Mouse (Mus musculus) urinary bladder, adult 18-20 months (tissue): ENCODE data around the gene Pfkfb4.

Experiments
- DNase-seq, 2 experiments: peaks; one replicate each; pipeline ENCODE4 v3.0.0; 2022; ENCODE audit warnings: low spot score in 2 of 2, mixed read lengths in 2 of 2

Pfkfb4 gene

DNA sequence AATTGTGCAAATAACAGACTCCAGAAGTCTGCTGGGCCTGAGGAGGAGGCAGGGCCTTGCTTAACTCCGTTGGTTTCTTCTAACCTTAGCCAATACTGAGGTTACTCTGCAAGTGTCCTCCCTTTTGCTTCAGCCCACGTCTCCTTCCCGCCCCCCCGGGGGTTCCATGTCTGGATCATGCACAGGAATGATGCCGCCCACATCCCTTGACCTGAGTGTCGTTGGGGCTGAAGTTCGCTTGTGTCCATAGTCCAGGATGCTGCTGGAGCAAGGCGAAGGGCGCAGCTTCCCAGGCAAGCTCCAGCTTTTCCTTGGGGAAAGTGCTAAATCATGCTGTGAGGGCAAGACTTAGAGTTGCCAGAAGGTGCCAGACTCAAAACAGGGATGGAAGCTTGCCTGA lies 4.8 kb downstream of the Pfkfb4 start:
- no peak for DNase-seq

DNA sequence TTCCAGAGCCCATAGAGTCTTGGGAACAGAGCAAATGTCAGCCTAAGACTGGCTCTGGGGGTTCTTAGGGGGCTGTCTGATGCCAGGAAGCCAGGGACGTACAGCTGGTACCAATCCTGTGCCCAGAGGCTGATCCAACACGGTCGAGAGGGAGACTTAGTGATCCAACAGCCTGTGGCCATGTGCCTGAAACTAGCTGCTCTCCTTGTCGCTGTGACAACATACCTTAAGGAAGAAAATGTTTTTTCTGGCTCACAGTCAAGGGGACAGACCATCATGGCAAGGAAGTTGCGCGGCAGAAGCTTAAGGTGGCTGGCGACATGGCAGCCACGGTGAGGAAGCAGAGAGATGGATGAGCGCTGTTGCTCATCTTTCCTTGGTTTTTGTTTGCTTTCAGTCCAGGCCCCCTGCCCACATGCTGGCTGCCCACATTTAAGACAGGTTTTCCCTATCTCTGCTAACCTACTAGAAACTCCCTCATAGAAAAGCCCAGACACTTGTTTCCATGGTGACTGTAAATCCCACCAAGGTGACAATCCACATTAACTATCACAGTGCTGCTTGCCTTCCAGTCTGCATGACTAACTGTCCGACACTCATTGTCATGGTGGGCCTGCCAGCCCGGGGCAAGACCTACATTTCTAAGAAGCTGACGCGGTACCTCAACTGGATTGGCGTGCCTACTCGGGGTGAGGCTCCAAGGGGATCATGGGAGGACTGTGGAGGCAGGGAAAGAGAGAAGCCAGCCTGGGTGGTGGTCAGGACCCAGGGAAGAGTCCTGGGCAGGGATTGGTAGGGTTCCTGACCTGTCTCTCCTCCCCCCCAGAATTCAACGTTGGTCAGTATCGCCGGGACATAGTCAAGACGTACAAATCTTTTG lies 6.9 kb downstream of the Pfkfb4 start:
- DNase-seq: no peak

DNA sequence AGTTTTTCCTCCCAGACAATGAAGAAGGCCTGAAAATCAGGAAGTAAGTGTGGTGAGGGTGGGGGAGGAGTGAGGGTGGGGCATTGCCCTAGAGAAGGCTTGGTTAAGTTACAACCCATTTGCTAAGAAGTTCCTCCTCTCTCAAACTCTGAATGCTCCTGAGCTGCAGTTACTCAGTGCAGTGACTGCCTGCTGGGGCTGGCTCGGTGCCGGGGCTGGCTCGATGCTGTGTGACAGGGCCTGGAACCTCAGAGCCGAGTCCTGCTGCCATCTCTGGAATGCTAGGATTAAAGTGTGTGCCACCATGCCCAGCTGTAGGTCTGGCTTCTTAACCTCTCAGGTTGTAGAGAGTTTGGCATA lies 7.6 kb downstream of the Pfkfb4 start:
- DNase-seq: no peak

DNA sequence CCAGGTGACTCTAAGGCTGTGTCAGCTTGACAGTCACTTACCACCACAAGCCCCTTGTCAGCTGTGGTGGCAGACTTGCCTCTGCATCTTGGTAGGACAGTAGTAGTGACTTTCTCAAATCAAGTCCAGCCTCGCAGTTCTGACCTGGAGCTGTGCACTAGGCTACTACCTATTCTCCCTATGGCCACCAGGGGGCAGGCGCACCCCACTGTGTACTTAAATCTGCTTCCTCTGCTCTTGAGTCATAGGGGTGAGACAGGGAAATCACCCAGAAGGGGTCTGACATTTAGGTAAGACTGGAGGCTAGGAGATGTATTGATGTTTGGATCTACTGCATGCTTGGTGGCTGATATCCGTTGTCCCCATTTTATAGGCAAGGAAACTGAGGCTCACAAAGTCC lies 9.1 kb downstream of the Pfkfb4 start:
- DNase-seq: peak in 1 of 2 experiments; percentile 46

DNA sequence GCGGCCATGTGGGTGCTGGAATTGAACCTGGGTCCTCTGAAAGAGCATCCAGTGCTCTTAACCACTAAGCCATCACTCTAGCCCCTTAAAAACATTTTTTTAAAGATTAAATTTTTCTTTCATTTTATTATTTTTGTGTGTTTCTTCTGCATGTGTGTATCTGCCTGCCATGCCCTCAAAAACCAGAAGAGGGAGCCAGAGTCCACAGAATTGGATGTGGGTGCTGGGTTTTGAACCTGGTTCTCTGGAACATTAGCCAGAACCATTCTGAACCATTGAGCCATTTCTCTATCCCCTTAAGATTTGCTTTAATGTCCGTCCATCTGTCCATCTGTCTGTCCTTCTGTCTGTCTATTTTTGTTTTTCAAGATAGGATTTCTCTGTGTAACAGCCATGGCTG lies 11.6 kb downstream of the Pfkfb4 start:
- DNase-seq: no peak

DNA sequence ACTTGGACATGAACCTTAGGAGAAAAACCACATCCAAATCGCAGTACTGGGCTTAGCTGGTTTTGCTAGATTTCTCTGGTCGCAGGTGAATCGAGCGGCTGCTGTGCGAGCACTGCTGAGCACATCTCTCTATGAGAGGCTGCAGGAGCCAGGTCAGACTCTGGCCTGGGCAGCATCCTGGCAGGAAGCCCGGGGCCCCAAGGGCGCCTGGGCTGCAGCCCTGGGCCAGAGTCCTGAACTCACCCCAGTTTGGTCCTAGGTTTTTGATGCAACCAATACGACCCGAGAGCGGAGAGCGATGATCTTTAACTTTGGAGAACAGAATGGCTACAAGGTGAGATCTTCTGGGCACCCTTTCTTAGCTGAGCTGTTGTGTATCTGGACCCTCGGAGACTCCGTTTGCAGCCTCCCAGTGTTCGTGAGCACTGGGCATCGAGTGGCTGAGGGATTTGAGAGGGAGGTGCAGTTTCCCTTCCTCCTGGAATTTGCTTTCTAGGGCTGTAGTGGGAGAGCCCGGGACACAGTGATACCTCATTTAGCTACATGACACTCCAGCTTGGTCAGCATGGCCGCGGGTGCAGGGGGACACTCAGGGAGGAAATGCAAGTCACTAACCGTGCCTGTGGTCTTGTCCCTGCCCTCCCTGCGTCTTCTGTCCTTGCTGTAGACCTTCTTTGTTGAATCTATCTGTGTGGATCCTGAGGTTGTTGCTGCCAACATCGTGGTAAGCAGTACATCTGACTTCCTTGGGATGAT lies 15.6 kb downstream of the Pfkfb4 start:
- DNase-seq: no peak

DNA sequence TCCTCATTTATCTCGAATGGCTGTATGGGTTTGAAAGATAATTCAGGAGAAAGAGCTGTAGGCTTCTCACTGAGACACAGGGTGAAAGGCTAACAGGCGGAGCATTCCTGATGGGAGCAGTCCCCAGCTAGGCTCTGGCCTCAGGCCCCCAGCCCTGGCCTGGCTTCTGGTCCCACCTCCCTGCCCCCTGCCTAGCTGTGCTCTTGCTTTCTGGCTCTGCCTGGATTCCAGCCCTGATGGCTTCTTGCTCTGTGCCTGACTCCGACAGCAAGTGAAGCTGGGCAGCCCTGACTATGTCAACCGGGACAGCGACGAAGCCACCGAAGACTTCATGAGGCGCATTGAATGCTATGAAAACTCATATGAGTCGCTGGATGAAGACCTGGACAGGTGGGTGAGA lies 16.5 kb downstream of the Pfkfb4 start:
- DNase-seq: no peak

DNA sequence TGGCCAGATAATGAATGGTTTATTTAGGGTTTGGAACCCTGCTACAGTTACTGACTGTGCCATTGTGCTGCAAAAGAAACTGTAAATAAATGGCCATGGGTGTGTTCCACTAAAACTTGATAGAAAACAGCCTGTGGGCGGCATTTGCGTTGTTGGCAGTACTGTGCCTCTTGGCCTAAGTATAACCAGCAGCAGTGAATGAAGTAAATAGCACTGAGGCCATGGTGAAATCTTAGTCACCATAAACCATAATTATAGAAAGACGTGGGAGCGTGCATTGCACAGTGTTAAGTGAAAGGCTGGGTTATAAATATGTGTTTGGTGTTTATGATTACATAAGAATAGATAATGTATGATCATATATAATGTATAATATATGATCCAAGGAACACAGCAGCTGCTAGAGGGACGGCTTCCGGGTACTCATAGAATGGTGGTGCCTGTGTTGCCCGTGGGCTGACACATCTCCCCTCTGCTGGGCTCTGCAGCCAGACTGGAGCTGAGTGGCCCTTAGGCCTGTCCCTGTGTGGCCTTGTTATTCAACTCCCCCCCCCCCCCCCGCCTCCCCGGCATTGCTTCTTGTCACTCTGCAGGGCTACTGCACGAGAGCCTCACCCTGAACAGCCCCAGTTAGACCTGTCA lies 17.5 kb downstream of the Pfkfb4 start:
- DNase-seq: no peak

DNA sequence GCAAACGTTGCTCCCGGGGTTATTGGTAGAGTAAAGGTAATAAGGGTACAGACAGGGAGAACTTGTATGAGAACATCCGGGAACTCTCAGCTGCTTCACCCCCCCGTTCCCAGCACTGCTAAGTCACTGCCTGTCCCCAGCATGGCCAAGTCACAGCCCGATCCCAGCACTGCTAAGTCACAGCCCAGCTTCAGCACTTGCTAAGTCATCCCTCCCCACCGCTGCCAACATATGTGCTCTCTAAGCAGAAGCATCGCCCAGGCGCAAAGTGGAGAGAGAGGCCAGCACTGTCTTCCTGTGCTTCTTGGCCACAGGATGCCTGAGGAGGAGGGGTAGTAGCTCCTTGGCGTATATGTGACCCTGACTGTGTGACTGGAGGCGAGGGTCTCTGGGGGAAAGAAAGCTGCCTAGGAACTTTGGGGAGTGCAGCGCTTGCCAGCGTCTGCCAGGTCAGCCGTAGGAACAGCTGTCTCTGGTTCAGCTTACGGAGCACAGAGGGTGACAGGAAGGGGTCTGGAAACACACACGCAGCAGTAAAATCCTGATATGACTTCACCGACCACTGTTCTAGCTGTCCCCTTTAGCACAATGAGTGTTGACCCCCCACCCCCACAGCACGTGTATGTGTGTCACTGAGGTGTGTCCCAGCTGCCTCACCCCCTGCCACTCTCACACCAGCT lies 18.2 kb downstream of the Pfkfb4 start:
- peak in 1 of 2 experiments; percentile 54 for DNase-seq

DNA sequence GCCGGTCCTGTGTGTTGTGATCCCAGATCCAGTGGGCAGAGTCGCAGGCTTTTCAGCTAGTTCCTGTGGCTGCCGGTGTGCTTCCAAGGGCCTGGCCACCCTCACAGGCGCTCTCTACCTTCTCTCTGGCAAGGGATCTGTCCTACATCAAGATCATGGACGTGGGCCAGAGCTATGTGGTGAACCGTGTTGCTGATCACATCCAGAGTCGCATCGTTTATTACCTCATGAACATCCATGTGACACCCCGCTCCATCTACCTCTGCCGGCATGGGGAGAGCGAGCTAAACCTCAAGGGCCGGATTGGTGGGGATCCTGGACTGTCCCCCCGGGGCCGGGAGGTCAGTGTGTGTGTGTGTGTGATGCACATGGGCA lies 18.7 kb downstream of the Pfkfb4 start:
- DNase-seq: no peak

DNA sequence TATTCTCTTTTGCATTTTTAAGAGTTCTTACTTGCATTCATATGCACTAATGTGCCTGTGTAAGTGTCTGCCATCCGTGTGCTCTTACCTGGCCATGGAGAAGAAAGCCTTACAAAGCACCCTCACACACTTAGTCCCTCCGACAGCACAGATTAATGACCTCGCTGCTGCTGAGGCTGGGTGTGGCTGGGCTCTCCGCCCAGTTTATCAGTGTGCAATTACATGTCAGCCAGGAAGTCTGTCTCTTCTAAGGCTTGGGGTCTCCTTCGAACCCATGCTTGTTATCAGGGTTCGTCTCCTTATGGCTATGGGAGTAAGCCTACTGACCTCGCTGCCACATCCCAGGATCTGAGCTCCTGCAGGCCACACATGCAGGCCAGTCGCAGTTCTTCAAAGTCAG lies 23.8 kb downstream of the Pfkfb4 start:
- no peak for DNase-seq

DNA sequence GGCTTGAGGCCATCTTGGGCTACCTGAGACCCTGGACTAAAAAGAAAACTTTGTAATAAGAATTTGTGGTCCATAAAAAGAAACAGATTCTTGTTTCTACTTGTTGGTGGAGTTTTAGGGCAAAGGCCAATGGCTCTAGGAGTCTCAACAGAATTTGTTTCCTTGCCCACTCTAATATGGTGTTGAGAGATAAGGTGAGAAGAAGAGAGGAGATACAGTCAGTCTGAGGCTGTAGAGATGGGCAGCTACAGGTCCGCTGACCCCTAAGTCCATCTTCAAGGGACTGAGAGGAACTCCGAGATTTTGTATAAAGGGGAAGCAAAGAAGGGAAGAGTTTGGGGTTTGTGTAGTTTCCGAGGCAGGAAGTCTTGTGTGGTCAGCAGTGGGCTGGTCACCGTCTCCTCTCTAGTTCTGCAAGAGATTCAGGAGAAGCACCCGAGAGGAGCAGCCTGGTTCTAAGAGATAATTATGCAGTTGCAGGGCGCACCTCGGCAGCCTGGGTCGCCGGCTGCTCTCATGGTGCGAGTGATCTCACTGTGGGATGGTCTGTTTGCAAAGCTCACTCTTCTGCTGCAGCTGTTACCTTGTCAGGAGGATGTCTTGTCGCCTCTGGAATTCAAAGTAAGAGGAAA lies 25.5 kb downstream of the Pfkfb4 start:
- DNase-seq: no peak

DNA sequence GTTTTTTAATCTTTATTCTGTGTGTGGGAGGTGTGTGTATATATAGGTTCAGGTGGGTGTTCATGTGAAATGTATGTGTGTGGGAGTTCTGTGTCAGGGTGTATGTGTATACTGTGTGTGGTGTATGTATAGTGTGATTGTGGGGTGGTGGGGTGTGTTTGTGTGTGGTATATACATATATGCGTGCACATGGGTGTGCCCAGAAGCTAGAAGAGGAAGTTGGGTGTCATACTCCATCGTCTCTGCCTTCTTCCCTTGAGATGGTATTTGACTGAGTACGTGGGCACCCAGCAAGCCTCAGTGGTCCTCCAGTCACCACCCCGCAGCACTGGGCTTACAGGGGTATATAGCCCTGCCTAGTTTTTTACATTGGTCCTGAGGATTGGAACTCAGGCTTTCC lies 29.9 kb downstream of the Pfkfb4 start:
- DNase-seq: no peak

DNA sequence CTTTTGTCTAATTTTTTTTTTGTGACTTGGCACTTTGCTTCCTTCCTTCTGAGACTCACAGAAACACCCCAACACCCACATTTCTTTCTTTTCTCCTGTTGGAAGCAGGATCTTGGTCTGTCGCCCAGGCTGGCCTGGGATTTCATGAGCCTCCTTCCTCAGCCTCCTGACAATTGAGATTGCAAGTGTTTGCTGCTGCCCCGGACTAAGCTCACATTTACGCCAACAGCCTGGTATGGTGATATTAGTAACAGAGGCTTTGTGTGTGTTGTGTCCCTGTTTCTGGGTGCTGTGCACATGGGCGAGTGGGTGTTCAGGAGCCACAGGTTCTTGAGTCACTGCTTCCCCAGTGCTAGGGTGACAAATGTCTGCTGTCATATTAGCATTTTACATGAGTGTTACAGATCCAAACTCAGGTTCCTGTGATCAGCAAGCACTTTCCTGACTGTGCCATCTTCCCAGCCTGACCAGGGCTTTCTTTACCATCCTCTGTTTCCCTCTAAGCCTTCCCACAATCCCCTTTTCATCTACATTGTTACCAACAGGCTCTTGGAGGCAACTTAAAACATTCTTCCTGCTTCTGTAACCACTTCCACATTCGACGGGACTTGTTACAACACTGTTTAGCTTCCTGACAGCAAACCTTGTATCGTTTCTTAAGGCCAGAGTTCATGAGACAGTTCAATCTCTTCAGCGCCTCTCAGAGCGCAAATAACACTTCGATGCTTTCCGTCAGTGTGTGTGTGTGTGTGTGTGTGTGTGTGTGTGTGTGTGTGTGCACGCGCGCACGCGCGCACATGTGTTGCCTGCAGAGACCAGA lies 31.5 kb downstream of the Pfkfb4 start:
- DNase-seq: no peak

DNA sequence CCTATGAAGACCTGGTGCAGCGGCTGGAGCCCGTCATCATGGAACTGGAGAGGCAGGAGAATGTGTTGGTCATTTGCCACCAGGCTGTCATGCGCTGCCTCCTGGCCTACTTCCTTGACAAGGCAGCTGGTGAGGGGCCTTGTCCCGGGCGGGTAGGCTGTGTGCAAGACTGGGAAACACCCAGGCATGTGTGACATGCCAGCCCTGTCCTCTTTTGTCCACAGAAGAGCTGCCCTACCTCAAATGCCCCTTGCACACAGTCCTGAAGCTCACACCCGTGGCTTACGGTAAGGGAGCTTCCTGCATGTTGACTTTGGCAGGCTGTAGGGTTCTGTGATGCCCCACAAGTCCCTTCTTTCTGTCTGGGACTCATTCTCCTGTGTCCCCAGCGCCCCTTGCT lies 35.9 kb downstream of the Pfkfb4 start:
- no peak for DNase-seq

DNA sequence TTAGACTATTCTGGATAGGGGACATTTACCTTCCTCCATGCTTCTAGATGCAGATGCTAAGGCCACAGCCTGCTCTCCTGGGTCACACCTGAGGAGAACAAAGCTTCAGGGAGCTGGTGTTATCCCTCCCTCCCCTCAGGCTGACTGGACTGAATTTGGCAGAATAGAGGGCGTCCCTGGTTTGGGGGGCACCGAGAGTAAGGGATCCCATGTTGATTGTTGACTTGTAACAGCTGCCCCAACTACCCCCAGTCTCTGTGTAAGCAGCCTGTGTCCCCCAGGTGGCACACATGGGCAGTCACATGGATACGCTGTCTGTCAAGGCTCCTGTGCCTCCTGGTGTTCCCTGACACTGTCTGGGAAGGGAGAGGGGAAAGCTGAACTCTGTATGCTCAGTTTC lies 36.8 kb downstream of the Pfkfb4 start:
- no peak for DNase-seq

DNA sequence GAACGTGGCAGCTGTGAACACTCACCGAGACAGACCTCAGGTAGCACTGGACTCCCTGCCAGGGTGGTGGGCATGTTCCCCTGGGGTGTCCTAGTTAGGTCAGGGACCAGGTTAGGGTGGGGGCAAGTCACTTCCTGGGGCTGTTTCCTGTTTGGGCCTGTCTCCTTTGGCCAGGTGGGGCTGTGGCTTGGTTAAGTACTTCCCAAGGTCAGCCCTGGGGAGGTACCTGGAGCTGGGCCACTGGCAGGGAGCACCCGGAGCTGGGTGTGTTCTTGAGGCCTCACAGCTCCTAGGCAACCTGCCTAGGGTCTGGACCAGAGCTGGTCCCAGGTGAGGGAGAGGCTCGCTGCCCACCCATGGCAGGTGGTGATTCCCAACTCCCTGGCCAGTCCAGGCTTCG lies 37.3 kb downstream of the Pfkfb4 start:
- DNase-seq: no peak

DNA sequence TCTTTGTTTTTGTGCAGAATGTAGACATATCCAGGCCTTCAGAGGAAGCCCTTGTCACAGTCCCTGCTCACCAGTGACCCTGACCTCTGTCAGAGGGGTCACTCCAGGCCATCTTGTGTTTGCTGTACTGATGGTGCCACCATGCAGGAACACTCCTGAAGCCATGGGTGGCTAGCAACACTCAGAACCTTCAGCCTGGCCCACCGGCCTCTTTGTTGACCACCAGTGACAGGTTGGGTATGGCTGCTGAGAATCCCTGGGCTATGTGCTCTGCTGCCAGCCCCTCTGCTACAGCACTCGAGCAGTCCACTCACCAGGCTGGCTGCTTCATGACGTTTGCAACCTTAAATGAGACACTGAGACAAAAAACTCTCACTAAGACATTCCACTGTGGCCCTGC lies 38.7 kb downstream of the Pfkfb4 start:
- DNase-seq: no peak

DNA sequence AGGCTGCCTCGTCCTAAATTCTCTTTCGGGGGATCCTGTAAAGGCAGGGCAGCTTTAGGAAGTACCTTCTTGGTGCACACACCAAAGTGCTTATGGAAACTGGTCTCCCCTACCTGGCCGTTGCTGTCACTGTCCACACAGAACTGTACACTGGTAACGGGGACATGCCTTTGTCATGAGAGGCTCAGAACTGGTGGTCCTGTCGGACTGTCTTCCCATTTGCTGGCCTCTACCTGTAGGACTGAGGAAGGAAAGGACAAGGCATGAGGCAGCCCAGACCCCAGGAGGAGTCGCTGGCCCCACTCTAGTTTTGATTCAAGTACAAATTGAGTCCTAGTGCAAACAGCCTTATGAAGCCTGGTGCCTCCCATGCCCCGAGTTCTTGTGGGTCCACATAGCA lies 39.4 kb downstream of the Pfkfb4 start:
- no peak for DNase-seq

DNA sequence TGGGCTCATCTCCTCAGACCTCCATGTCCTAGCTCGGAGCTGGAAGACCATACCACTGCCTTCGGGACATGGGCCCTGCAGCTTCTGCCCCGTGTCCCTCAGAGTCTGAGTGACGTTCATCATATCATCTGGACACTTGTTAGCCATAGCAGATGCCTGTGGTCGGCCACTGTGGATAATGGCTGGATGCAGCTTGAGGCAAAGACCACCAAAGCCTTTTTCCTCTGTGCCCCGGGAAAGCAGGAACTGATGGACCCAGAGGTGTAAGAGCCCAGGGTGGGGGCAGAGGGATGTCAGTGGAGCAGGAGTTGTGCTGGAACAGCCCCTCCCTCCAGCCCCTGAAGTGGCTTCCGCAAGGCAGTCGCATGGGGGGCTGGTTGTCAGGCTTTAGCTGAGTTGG lies 40.1 kb downstream of the Pfkfb4 start:
- no peak for DNase-seq

DNA sequence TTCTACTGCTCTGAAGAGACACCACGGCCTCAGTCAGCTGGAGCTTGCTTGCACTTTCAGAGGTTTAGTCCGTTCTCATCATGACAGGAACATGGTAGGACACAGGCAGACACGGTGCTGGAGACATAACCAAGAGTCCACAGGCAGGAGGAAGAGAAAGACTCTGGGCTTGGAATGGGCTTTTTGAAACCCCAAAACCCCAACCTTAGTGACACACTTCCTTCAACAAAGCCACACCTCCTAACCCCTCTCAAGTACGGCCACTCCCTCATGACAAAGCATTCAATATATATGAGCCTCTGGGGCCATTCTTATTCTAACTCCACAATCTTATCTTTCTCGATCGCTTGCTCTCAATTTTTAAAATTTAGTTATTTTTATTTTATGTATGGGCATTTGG lies 40.9 kb downstream of the Pfkfb4 start:
- no peak for DNase-seq
